Mouse (Mus musculus) left cerebral cortex, postnatal 10 days (tissue): Measurements from ENCODE around the gene Unc5b. TPM values are rescaled to one million over a fixed set of nuclear protein-coding genes. Genes with fewer than 3 reads are reported as not detected.

Experiments used
- total RNA-seq, 2 experiments: library from RNA; stranded (reverse); gene quantifications; 2 replicates each; pipeline ENCODE4 v1.2.3; 2021

The Unc5b gene
- total RNA-seq, 2 experiments from 2014 or later, result 7.6 to 8.3 TPM

Other genes starting within 250 kb of the Unc5b start
- 1 to 10 TPM; 2.1 TPM for gene Cdh23, start 135.1 kb downstream of the Unc5b start, total RNA-seq
- 10 to 100 TPM; 16.5 to 16.9 TPM for gene Slc29a3, start 78.8 kb downstream of the Unc5b start, total RNA-seq